Mouse (Mus musculus): ENCODE results near the gene Tmem236. TPM values are rescaled to one million over a fixed set of nuclear protein-coding genes. Genes with fewer than 3 reads are reported as not detected.
A peak's percentile ranks its signal among the peaks of the same experiment; 100 is the strongest.

The Tmem236 gene
- polyA plus RNA-seq, 1 experiment from 2014 or later, result 12.2 TPM

DNA sequence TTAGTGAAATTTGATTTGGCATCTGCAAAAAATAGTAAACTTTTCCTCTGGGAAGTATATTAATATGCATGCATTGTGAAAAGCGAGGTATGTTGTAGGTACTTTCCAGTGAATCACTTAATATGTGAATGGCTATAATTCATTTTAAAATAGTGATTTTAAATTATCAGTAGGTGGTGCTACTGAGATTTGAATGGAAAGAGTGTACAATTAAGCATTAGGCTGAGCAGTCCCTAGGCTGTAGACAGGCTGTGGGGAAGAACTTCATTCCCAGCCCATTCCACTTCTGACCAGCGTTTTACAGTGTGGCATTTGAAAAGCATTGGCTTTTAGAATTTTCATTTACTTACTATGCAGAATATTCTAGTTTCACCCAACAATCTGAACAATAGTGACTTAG is 14.6 kb upstream of the Tmem236 start:
- Histone ChIP-seq H3K27ac (ENCODE audit: low read depth, low read length) (no peak overlapping the region), H3K4me1 (replicated peaks; ENCODE audit: control insufficient read depth, insufficient read depth, low read length) (no peaks in the 10 kb centered on the region), H3K36me3 (ENCODE audit: control insufficient read depth, insufficient read depth) (no peaks in the 10 kb centered on the region), H3K9me3 (ENCODE audit: control insufficient read depth) (no peaks in the 10 kb centered on the region), H3K9ac (ENCODE audit: low read depth, low read length) (no peak overlapping the region), H3K4me2 (replicated peaks; ENCODE audit: low read depth) (no peak overlapping the region), H3K27me3 (replicated peaks; ENCODE audit: control insufficient read depth, insufficient read depth, low read length) (no peaks in the 10 kb centered on the region), H3K4me3 (ENCODE audit: low read depth, low read length) (no peak overlapping the region)
- peak; percentile 55 for TF ChIP-seq CTCF (IDR thresholded peaks at IDR 0.05; ENCODE audit: low read depth)
- ATAC-seq, result no peak
- WGBS, result 83% methylated on average over 2 of the region's 2 CpGs

GRCm38 (mm10) chr2:14164459-14165030 is 9.8 kb upstream of the Tmem236 start:
- H3K4me1 ChIP-seq (replicated peaks; ENCODE audit: control insufficient read depth, insufficient read depth, low read length), result no peaks in the 10 kb centered on the region
- no peak overlapping the region for H3K4me3 ChIP-seq (ENCODE audit: low read depth, low read length)
- H3K27ac ChIP-seq (ENCODE audit: low read depth, low read length), result no peak overlapping the region
- H3K4me2 ChIP-seq (replicated peaks; ENCODE audit: low read depth), result no peak overlapping the region
- no peaks in the 10 kb centered on the region for H3K27me3 ChIP-seq (replicated peaks; ENCODE audit: control insufficient read depth, insufficient read depth, low read length)
- TF ChIP-seq CTCF (IDR thresholded peaks at IDR 0.05; ENCODE audit: low read depth), result no peak
- no peak overlapping the region for H3K9ac ChIP-seq (ENCODE audit: low read depth, low read length)
- H3K9me3 ChIP-seq (ENCODE audit: control insufficient read depth), result no peaks in the 10 kb centered on the region
- WGBS, result 73% methylated on average over 5 of the region's 5 CpGs
- ATAC-seq, result no peak
- no peaks in the 10 kb centered on the region for H3K36me3 ChIP-seq (ENCODE audit: control insufficient read depth, insufficient read depth)

DNA sequence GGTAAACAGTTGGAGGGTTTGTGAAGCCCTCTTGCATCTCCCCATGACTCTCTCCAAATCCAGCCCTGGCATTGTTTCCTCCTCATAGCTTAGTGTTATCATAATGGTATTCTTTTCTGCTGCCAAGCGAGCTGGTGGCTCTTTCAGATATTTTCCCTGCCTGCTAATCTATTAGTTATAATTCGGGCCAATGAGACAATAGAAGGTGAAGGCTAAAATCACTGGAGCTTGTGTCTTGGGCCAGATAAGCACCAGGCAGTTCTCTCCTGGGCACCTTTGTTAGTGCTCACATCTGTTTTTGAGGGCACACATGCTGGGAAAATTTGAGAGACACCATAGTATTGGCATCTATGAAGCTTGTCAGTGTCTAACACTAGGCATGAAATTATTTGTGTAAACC is 9.3 kb upstream of the Tmem236 start:
- Histone ChIP-seq H3K36me3 (ENCODE audit: control insufficient read depth, insufficient read depth) (no peaks in the 10 kb centered on the region), H3K9ac (ENCODE audit: low read depth, low read length) (no peak overlapping the region), H3K9me3 (ENCODE audit: control insufficient read depth) (no peaks in the 10 kb centered on the region), H3K27me3 (replicated peaks; ENCODE audit: control insufficient read depth, insufficient read depth, low read length) (no peaks in the 10 kb centered on the region), H3K4me2 (replicated peaks; ENCODE audit: low read depth) (no peak overlapping the region), H3K4me1 (replicated peaks; ENCODE audit: control insufficient read depth, insufficient read depth, low read length) (no peaks in the 10 kb centered on the region), H3K4me3 (ENCODE audit: low read depth, low read length) (no peak overlapping the region), H3K27ac (ENCODE audit: low read depth, low read length) (no peak overlapping the region)
- ATAC-seq, result no peak
- WGBS, result 86% methylated on average over 2 of the region's 2 CpGs
- no peak for TF ChIP-seq CTCF (IDR thresholded peaks at IDR 0.05; ENCODE audit: low read depth)

- no peaks in the 10 kb centered on the region for H3K27me3 ChIP-seq (replicated peaks; ENCODE audit: control insufficient read depth, insufficient read depth, low read length)
- 34% methylated on average over 3 of the region's 3 CpGs for WGBS
- H3K27ac ChIP-seq (ENCODE audit: low read depth, low read length), result no peak overlapping the region
- H3K9me3 ChIP-seq (ENCODE audit: control insufficient read depth), result no peaks in the 10 kb centered on the region
- peak; percentile 84 for ATAC-seq
- no peak overlapping the region for H3K9ac ChIP-seq (ENCODE audit: low read depth, low read length)
- TF ChIP-seq CTCF (IDR thresholded peaks at IDR 0.05; ENCODE audit: low read depth), result no peak
- no peak overlapping the region for H3K4me2 ChIP-seq (replicated peaks; ENCODE audit: low read depth)
- no peaks in the 10 kb centered on the region for H3K36me3 ChIP-seq (ENCODE audit: control insufficient read depth, insufficient read depth)
- H3K4me3 ChIP-seq (ENCODE audit: low read depth, low read length), result no peak overlapping the region
- no peaks in the 10 kb centered on the region for H3K4me1 ChIP-seq (replicated peaks; ENCODE audit: control insufficient read depth, insufficient read depth, low read length)
Observed at GRCm38 (mm10) chr2:14165618-14166344, 8.5 kb upstream of the Tmem236 start.

DNA sequence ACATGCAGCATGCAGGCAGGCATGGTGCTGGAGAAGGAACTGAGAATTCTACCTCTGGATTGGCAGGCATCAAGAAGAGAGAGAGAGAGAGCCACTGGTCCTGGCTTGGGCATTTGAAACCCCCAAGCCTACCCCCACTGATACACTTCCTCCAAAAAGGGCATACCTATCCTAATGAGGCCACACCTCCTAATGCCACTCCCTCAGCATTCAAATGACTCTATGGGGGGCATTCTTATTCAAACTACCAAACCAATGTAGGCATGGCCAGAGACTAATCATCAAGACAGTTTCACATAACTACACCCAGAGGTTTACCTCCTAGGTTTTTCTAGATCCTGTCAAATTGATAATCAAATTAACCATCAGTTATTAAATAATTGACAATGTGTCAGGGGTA is 6.6 kb upstream of the Tmem236 start:
- H3K4me1 ChIP-seq (replicated peaks; ENCODE audit: control insufficient read depth, insufficient read depth, low read length), result no peaks in the 10 kb centered on the region
- no peak for TF ChIP-seq CTCF (IDR thresholded peaks at IDR 0.05; ENCODE audit: low read depth)
- H3K27ac ChIP-seq (ENCODE audit: low read depth, low read length), result no peak overlapping the region
- H3K36me3 ChIP-seq (ENCODE audit: control insufficient read depth, insufficient read depth), result no peaks in the 10 kb centered on the region
- no peaks in the 10 kb centered on the region for H3K9me3 ChIP-seq (ENCODE audit: control insufficient read depth)
- no peak overlapping the region for H3K4me3 ChIP-seq (ENCODE audit: low read depth, low read length)
- H3K4me2 ChIP-seq (replicated peaks; ENCODE audit: low read depth), result no peak overlapping the region
- ATAC-seq, result no peak
- H3K27me3 ChIP-seq (replicated peaks; ENCODE audit: control insufficient read depth, insufficient read depth, low read length), result no peaks in the 10 kb centered on the region
- H3K9ac ChIP-seq (ENCODE audit: low read depth, low read length), result no peak overlapping the region

GRCm38 (mm10) chr2:14176460-14177193 is 2.3 kb downstream of the Tmem236 start:
- Histone ChIP-seq H3K9ac (ENCODE audit: low read depth, low read length) (no peak overlapping the region), H3K4me3 (ENCODE audit: low read depth, low read length) (peak overlapping the region; percentile 13; the same call in 1 of the 2 replicates), H3K27ac (ENCODE audit: low read depth, low read length) (peak overlapping the region; percentile 65), H3K4me1 (replicated peaks; ENCODE audit: control insufficient read depth, insufficient read depth, low read length) (peaks cover 5% of the 10 kb centered on the region; the same call in 1 of the 2 replicates), H3K4me2 (replicated peaks; ENCODE audit: low read depth) (peak overlapping the region; percentile 51), H3K36me3 (ENCODE audit: control insufficient read depth, insufficient read depth) (no peaks in the 10 kb centered on the region), H3K9me3 (ENCODE audit: control insufficient read depth) (no peaks in the 10 kb centered on the region), H3K27me3 (replicated peaks; ENCODE audit: control insufficient read depth, insufficient read depth, low read length) (no peaks in the 10 kb centered on the region)
- TF ChIP-seq CTCF (IDR thresholded peaks at IDR 0.05; ENCODE audit: low read depth), result no peak
- WGBS, result 45% methylated on average over 2 of the region's 2 CpGs
- ATAC-seq, result peak; percentile 94

All from intestine, postnatal 0 days (tissue).